Mouse (Mus musculus) megakaryocyte, embryonic 14.5 days (primary cell): Measurements from ENCODE around the gene Tmem178b.

Source experiments
- FLI1 ChIP-seq: IDR thresholded peaks from 2 replicates; pipeline ENCODE4 v1.6.1; 2012; ENCODE audit warnings: low read length, inconsistent platforms, mixed read lengths
- GATA1 ChIP-seq: IDR thresholded peaks from 3 replicates; pipeline ENCODE4 v1.6.1; 2012; ENCODE audit warnings: mixed read lengths, low read length, inconsistent platforms, borderline replicate concordance

DNA sequence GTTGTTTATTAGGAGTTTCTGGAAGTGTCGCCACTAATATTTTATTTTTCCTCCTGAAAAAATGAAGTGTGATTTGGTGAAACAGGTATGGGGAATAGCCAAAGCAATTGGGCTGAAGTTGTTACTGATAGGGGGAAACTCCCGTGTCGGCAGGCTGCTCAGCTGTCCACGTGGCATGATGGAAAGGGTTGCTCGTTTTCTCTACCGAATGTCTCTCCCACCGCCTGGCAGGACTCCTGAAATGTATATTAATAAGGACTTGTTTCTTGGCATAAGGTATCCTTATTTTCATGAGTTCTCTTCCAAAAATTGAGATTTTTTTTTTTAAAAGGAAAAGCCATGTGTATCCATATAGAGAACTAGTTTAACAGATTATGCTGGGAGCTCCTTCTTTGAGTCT is 67.8 kb downstream of the Tmem178b start:
- TF ChIP-seq GATA1 (no peak), FLI1 (no peak)
